Mouse (Mus musculus) lung, embryonic 15.5 days (tissue): Measurements from ENCODE around the gene Klhl31. TPM values are rescaled to one million over a fixed set of nuclear protein-coding genes. Genes with fewer than 3 reads are reported as not detected.
A peak's percentile ranks its signal among the peaks of the same experiment; 100 is the strongest.

Source experiments
- ATAC-seq: fragments of 200-750 bp; cut with Nextera tagmentation; 2 replicates; pipeline ENCODE4 v1.8.0; 2017; ENCODE audit warnings: moderate number of reproducible peaks, borderline replicate concordance; ENCODE audit not compliant: low FRiP score, low TSS enrichment; ENCODE audit errors: extremely low read depth
- H3K27ac ChIP-seq: fragments of 300-500 bp; sonication (generic); 2 replicates; pipeline ENCODE4 v1.5.1; 2015; ENCODE audit warnings: moderate library complexity, mild to moderate bottlenecking, inconsistent platforms
- H3K27me3 ChIP-seq: fragments of 300-500 bp; sonication (generic); 2 replicates; pipeline ENCODE4 v1.6.1; 2015; ENCODE audit warnings: inconsistent platforms
- H3K36me3 ChIP-seq: fragments of 300-500 bp; sonication (generic); 2 replicates; pipeline ENCODE4 v1.6.1; 2015; ENCODE audit warnings: inconsistent platforms
- H3K4me1 ChIP-seq: fragments of 300-500 bp; sonication (generic); 2 replicates; pipeline ENCODE4 v1.6.1; 2015; ENCODE audit warnings: inconsistent platforms
- H3K4me2 ChIP-seq: fragments of 300-500 bp; sonication (generic); 2 replicates; pipeline ENCODE4 v1.6.1; 2015; ENCODE audit warnings: inconsistent platforms, mild to moderate bottlenecking, moderate library complexity
- H3K4me3 ChIP-seq: fragments of 300-500 bp; sonication (generic); 2 replicates; pipeline ENCODE4 v1.5.1; 2015; ENCODE audit warnings: mild to moderate bottlenecking, inconsistent platforms
- H3K9ac ChIP-seq: fragments of 300-500 bp; sonication (generic); 2 replicates; pipeline ENCODE4 v1.6.1; 2015; ENCODE audit warnings: inconsistent platforms
- H3K9me3 ChIP-seq: fragments of 300-500 bp; sonication (generic); 2 replicates; pipeline ENCODE4 v1.6.1; 2016; ENCODE audit warnings: inconsistent platforms
- WGBS: fragments of 180-500 bp; shearing (Covaris S2); methylation state at CpG from one replicate; pipeline ENCODE4 v1.1.7; 2015; 5-methylcytosine and 5-hydroxymethylcytosine counted together
- polyA plus RNA-seq: library from polyadenylated mRNA; unstranded; fragments of >200 nt; fragmentation: Nextera tagmentation; extraction: Ambion mirVana; gene quantifications from 2 replicates; pipeline ENCODE4 v1.2.1, GENCODE M21; 2015

Klhl31 gene
- polyA plus RNA-seq = 1.2 and 1.6 TPM in 2 replicates

GRCm38 (mm10) chr9:77636450-77636951 is at the start of gene Klhl31:
Klhl31 (plus strand) TSS chr9:77636500.
- Histone ChIP-seq H3K9ac (no peak within 1 kb of the TSS), H3K27ac (no peak within 1 kb of the TSS), H3K4me2 (peak within 1 kb of the TSS; percentile 30; the same call in 1 of the 2 replicates), H3K4me1 (peaks cover 9% of the 10 kb centered on the region), H3K27me3 (no peaks in the 10 kb centered on the region), H3K9me3 (no peaks in the 10 kb centered on the region), H3K4me3 (no peak within 1 kb of the TSS), H3K36me3 (no peaks in the 10 kb centered on the region)
- 14% methylated on average over 10 of the region's 10 CpGs for WGBS
- ATAC-seq = no peak

DNA sequence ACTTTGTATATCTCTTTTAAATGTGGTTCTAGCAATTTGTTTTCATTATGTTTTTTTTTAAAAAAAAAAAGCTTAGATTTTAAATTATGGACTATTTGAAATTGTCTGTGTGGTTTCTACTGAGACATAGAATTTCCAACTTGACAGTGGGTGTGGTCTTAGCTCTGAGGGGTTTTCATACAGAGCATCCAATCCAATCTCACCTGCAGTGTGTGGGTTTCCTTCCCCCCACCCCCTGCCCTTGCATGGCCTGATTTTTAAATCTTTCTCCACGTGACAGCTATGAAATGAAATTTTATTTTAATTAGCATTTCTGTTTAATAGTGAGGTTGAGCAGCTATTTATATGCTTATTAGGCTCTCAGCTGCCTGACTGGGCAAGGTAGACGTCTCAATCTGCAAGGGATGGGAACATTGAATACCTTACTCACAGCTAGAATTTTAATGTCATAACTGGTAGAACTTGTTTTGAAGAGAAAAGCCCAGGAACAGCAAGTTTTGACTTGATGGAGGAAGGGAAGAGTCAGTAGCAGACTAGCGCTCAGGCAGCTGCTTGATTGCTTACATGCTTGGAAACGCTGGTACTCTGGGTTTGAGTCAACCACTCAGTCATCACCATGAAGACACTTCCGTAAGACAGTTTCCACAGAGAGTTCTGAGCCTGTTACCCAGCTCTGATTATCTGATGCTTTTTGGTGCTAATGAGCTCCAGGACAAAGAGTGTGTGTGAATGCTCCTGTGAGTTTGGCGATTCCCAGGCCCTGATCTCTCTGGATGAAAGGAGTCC is 49.3 kb upstream of the Klhl31 start:
- Histone ChIP-seq H3K4me3 (no peak overlapping the region), H3K4me2 (no peak overlapping the region), H3K27me3 (no peaks in the 10 kb centered on the region), H3K27ac (no peak overlapping the region), H3K36me3 (no peaks in the 10 kb centered on the region), H3K9ac (no peak overlapping the region), H3K9me3 (no peaks in the 10 kb centered on the region), H3K4me1 (no peaks in the 10 kb centered on the region)
- WGBS = 63% methylated on average over 6 of the region's 6 CpGs
- no peak for ATAC-seq

DNA sequence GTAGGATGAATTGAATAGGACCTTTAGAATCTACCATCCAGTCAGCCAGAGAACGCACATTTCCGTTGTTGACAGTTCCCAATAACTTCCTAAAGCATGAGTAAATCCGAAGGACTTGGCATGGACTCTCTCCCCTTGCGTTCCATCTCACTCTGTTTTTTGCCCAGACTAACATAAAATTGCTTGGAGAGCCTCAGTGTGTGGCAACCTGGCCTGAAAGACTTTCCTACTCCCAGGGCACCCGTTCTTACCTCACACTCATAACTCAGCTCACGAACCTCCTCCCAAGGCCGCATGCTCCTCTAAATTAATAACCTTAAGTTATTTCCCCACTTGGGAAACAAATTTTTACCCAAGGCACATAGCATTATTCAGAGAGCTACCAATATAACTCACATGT is 48.7 kb upstream of the Klhl31 start:
- no peaks in the 10 kb centered on the region for H3K36me3 ChIP-seq
- no peak overlapping the region for H3K9ac ChIP-seq
- 91% methylated on average over 7 of the region's 7 CpGs for WGBS
- H3K4me3 ChIP-seq = no peak overlapping the region
- no peaks in the 10 kb centered on the region for H3K4me1 ChIP-seq
- no peaks in the 10 kb centered on the region for H3K9me3 ChIP-seq
- no peak for ATAC-seq
- no peak overlapping the region for H3K4me2 ChIP-seq
- no peaks in the 10 kb centered on the region for H3K27me3 ChIP-seq
- no peak overlapping the region for H3K27ac ChIP-seq

DNA sequence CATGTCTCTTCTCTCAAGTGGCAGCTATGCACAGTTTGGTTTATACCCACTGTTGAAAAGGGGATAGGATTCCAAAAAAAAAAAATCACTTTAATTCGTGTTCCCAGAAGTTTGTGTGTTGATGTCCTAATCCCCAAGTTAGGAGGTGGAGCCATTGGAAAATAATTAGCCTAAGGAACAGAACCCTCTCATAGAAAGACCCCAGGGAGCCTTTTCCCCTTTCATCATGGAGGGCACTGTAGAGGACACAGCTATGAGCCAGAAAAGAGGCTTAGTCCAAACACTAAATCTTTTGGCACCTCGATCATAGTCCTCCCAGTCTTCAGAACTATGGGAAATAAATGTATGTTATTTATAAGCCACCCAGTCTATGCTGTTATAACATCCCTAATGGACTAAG is 46.8 kb upstream of the Klhl31 start:
- no peaks in the 10 kb centered on the region for H3K36me3 ChIP-seq
- H3K9me3 ChIP-seq = no peaks in the 10 kb centered on the region
- no peak overlapping the region for H3K9ac ChIP-seq
- WGBS = 40% methylated on average over 2 of the region's 2 CpGs
- no peak overlapping the region for H3K4me3 ChIP-seq
- ATAC-seq = no peak
- H3K4me2 ChIP-seq = no peak overlapping the region
- H3K4me1 ChIP-seq = no peaks in the 10 kb centered on the region
- H3K27ac ChIP-seq = no peak overlapping the region
- H3K27me3 ChIP-seq = no peaks in the 10 kb centered on the region

DNA sequence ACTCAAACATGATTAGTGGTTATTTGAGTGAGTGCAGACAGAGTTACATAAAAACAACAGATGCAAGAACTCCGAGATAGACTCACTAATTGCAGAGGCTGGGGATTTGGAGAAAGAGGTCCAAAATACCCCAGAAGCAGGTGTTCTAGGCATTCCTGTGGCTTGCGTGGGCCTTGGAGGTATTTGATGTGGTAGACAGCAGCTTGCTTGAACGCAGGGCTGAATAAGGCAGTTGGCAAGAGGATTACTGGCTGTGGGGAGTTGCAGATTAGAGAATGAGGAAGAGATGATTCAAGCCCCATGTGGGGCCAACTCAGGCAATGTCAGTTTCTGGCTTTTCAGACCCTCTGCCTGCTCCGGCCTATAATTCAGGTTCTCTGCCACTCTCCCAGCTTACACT is 43.9 kb upstream of the Klhl31 start:
- H3K4me2 ChIP-seq = no peak overlapping the region
- H3K36me3 ChIP-seq = no peaks in the 10 kb centered on the region
- H3K27me3 ChIP-seq = no peaks in the 10 kb centered on the region
- WGBS = 58% methylated on average over 4 of the region's 4 CpGs
- ATAC-seq = no peak
- no peak overlapping the region for H3K9ac ChIP-seq
- no peak overlapping the region for H3K4me3 ChIP-seq
- no peaks in the 10 kb centered on the region for H3K9me3 ChIP-seq
- no peaks in the 10 kb centered on the region for H3K4me1 ChIP-seq
- no peak overlapping the region for H3K27ac ChIP-seq

DNA sequence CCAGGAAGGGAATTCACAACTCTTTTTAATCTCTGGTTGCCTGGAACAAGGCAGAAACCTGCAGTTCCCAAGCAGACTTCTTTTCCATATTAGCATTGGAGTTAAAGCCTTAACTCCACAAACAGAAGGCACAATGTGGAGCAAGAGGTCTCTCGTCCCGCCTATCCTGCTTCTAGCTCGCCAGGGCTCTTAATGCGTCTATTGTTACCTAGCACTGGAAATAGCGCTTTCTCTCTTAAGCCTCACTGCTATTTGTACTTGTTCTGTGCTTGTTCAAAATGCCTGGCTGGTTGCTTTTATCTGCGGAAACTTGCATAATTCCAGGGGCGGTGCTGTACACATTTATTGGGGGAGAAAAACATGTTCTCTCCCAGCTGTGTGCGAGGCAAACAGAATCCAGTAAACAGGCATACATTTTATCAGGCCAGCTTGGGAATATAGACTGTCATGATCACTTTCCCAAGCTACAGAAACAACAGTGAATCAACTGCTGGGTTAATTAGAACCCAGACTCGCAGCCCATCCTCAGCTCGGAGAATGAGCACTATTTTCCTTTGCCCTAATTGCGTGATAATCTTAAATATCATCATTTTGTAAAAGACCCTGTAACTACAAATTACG is 41.2 kb upstream of the Klhl31 start:
- Histone ChIP-seq H3K36me3 (no peaks in the 10 kb centered on the region), H3K27ac (no peak overlapping the region), H3K4me2 (no peak overlapping the region), H3K4me1 (no peaks in the 10 kb centered on the region), H3K9ac (no peak overlapping the region), H3K9me3 (no peaks in the 10 kb centered on the region), H3K27me3 (no peaks in the 10 kb centered on the region), H3K4me3 (no peak overlapping the region)
- ATAC-seq = no peak
- 59% methylated on average over 12 of the region's 12 CpGs for WGBS

DNA sequence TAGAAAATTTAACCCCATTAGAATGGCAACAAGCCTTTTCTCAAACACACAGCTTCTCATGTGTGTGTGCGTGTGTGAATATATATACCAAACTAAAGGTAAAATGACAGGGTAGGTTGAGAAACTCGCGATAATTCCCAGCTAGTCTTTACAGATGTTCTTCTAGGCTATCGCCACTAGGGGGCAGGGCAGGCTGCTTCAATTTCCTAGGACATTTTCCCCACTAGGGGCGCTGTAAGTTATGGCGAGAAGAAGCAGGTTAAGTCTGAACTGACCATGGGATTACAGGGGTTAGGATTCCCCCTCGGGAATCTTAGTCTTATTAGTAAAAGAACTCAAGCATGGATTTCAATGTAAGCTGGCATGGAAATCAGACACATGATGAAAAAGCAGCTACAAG is 39.9 kb upstream of the Klhl31 start:
- Histone ChIP-seq H3K9ac (no peak overlapping the region), H3K36me3 (no peaks in the 10 kb centered on the region), H3K9me3 (no peaks in the 10 kb centered on the region), H3K4me1 (no peaks in the 10 kb centered on the region), H3K4me2 (no peak overlapping the region), H3K27ac (no peak overlapping the region), H3K4me3 (no peak overlapping the region), H3K27me3 (no peaks in the 10 kb centered on the region)
- 26% methylated on average over 7 of the region's 7 CpGs for WGBS
- no peak for ATAC-seq

- 57% methylated on average over 3 of the region's 3 CpGs for WGBS
- H3K4me2 ChIP-seq = no peak overlapping the region
- H3K4me1 ChIP-seq = no peaks in the 10 kb centered on the region
- ATAC-seq = no peak
- no peaks in the 10 kb centered on the region for H3K36me3 ChIP-seq
- no peak overlapping the region for H3K9ac ChIP-seq
- no peaks in the 10 kb centered on the region for H3K27me3 ChIP-seq
- no peak overlapping the region for H3K4me3 ChIP-seq
- no peak overlapping the region for H3K27ac ChIP-seq
- H3K9me3 ChIP-seq = no peaks in the 10 kb centered on the region
These were observed 37.7 kb upstream of the Klhl31 start for GRCm38 (mm10) chr9:77598560-77598959.

DNA sequence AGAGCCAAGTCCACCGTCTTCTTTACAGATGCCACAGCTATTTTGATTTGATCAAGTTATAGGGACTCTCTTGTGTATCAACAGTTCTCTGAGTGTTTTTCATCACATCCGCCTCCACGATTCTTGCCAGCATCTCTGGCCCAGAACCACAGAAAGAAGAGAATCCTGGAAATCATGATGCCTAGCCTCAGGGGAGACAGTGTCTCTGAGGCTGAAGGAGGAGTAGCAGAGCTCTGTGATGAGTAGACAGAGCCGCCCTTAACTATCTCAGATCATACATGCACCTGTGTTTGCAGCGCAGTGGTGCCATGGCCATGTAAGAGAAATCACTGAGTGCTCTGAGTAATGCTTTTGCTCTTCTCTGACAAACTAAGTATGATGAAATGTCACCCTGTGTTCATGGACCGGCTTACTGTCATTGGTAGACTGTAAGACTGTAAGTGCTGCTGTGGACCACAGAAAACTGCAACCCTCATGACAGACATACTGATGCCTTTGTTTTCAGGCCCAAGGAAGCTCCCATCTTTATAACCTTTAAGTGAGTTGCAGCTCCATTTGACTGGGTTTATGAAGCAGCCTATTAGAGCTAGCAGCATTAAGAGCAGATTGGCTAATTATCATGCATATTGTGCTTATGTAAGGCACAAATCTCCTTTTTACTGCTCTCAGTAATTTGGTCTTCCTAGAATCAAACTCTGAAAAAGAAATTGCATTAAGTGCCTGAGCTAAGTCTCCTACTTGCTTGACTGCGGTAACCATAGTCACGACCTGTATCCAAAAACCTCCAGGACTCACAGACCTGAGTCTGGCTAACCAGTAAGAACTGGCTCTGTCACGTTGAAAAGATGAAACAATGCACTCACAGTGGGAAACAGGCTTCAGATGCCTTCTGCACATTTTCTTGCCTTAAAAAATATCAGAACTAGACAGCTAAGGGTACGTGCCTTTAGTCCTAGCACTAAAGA is 33.7 kb upstream of the Klhl31 start:
- Histone ChIP-seq H3K9me3 (no peaks in the 10 kb centered on the region), H3K36me3 (no peaks in the 10 kb centered on the region), H3K9ac (no peak overlapping the region), H3K4me2 (no peak overlapping the region), H3K27ac (no peak overlapping the region), H3K4me1 (no peaks in the 10 kb centered on the region), H3K27me3 (no peaks in the 10 kb centered on the region), H3K4me3 (no peak overlapping the region)
- 83% methylated on average over 10 of the region's 10 CpGs for WGBS
- ATAC-seq = no peak

GRCm38 (mm10) chr9:77603965-77604509 is 32.3 kb upstream of the Klhl31 start:
- no peak overlapping the region for H3K9ac ChIP-seq
- no peak overlapping the region for H3K27ac ChIP-seq
- WGBS = 85% methylated on average over 1 of the region's 1 CpGs

GRCm38 (mm10) chr9:77607295-77607694 is 29.0 kb upstream of the Klhl31 start:
- Histone ChIP-seq H3K4me2 (no peak overlapping the region), H3K27me3 (no peaks in the 10 kb centered on the region), H3K27ac (no peak overlapping the region), H3K9ac (no peak overlapping the region), H3K4me1 (no peaks in the 10 kb centered on the region), H3K9me3 (no peaks in the 10 kb centered on the region), H3K36me3 (no peaks in the 10 kb centered on the region), H3K4me3 (no peak overlapping the region)
- WGBS = 73% methylated on average over 6 of the region's 6 CpGs
- ATAC-seq = no peak

More at GRCm38 (mm10) chr9:77603965-77604509, 32.3 kb upstream of the Klhl31 start:
- ATAC-seq = no peak
- H3K4me3 ChIP-seq = no peak overlapping the region
- no peaks in the 10 kb centered on the region for H3K36me3 ChIP-seq
- H3K9me3 ChIP-seq = no peaks in the 10 kb centered on the region
- H3K4me1 ChIP-seq = no peaks in the 10 kb centered on the region
- H3K4me2 ChIP-seq = no peak overlapping the region
- no peaks in the 10 kb centered on the region for H3K27me3 ChIP-seq
